Mouse (Mus musculus) bone marrow, adult 2 months (tissue): Measurements from ENCODE around the gene Ssx2ip. TPM values are rescaled to one million over a fixed set of nuclear protein-coding genes. Genes with fewer than 3 reads are reported as not detected.

Experiments used
- H3K27ac ChIP-seq: fragments of 200-500 bp; 2 replicates; pipeline ENCODE4 v1.5.1; 2012; ENCODE audit warnings: low read depth, mild to moderate bottlenecking, control low read depth, inconsistent platforms, low read length; ENCODE audit not compliant: control insufficient read depth, poor library complexity, insufficient read depth
- H3K4me1 ChIP-seq: fragments of 200-500 bp; 2 replicates; pipeline ENCODE4 v1.6.1; 2011; ENCODE audit warnings: low read length; ENCODE audit not compliant: control insufficient read depth, insufficient read depth
- H3K4me3 ChIP-seq: fragments of 200-500 bp; replicated peaks from 2 replicates; pipeline ENCODE3; 2011; ENCODE audit warnings: mild to moderate bottlenecking, low read depth, low read length, control low read depth; ENCODE audit not compliant: control insufficient read depth
- CTCF ChIP-seq: fragments of 200-500 bp; IDR thresholded peaks from 2 replicates; pipeline ENCODE4 v1.5.1; 2011; ENCODE audit warnings: low read length, control low read depth; ENCODE audit not compliant: control insufficient read depth, insufficient read depth
- POLR2A ChIP-seq: fragments of 200-500 bp; IDR thresholded peaks from 2 replicates; pipeline ENCODE4 v1.6.1; 2011; ENCODE audit warnings: low read depth, mild to moderate bottlenecking, control low read depth, low read length, borderline replicate concordance; ENCODE audit not compliant: control insufficient read depth
- WGBS: fragments of 180-500 bp; shearing (Covaris S2); methylation state at CpG from one replicate; pipeline ENCODE4 v1.1.7; 2018; 5-methylcytosine and 5-hydroxymethylcytosine counted together
- polyA plus RNA-seq: library from polyadenylated mRNA; stranded (reverse); fragments of >200 nt; gene quantifications from 2 replicates; pipeline ENCODE4 v1.2.4, GENCODE M21; 2011; ENCODE audit warnings: low replicate concordance; ENCODE audit not compliant: missing spikeins, insufficient read depth, insufficient read length

Gene Ssx2ip
- polyA plus RNA-seq, 1 experiment = 26.0 TPM

DNA sequence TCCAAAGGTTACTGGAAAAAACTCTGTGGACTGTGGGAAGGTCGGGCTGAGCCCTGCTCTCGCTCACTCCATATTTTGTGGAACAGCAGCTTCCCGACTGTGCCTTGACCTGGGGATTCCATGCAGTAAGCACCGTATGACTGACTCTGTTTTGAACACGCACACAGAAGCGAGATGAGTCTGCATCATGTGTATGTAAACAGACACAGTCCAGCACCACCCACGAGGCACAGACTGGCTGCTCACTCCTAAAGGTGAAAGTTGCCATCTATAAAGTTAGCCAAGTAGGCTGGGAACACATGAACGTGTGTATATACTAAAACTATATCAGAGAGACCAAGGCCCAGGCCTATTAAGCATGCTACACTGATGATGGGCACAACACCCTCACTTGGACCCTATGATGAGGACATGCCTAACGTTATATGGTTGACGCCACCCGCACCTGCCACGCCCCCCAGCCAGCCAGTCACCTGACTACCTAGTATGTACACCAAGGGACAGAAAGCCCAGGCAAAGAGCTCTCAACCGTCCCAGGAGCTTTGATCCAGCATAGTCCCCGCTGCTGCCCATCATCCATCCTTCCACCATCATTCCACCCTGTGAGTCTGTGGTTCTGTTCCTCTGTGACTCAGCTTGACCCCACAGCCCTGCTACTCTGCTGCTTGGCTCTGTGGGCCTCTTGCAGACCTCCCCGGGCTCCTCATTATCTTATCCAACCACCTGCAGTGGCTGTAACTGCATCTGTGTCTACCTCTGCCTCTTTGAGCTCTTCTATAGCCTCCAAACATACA, 27.9 kb upstream of the Ssx2ip start:
- H3K4me3 ChIP-seq = no peak overlapping the region
- no peaks in the 10 kb centered on the region for H3K4me1 ChIP-seq
- 84% methylated on average over 15 of the region's 15 CpGs for WGBS
- TF ChIP-seq CTCF (no peak), POLR2A (no peak)
- H3K27ac ChIP-seq = no peak overlapping the region

GRCm38 (mm10) chr3:146377216-146377615, 27.2 kb upstream of the Ssx2ip start:
- Histone ChIP-seq H3K4me3 (no peak overlapping the region), H3K27ac (no peak overlapping the region), H3K4me1 (no peaks in the 10 kb centered on the region)
- TF ChIP-seq POLR2A (no peak), CTCF (no peak)
- 81% methylated on average over 5 of the region's 5 CpGs for WGBS

DNA sequence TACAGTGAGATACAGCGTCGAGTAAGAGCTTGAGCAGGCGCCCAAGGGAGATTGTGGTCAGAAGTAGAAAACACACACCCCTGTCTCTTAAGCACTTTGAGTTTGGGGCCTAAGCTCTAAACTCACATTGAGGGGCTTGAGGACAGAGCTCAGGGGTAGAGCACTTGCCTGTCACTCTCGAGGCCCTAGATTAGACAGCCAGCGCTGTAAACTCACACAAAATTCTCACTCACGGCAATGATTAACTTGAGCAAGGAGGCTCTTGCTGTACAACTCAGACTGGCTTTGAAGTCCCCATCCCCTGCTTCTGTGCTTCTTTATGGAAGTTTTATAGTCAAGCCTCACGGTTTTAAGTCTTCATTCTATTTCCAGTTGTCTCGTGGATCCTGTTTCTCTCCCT, 25.7 kb upstream of the Ssx2ip start:
- TF ChIP-seq CTCF = no peak
- no peak for TF ChIP-seq POLR2A
- H3K4me3 ChIP-seq = no peak overlapping the region
- H3K4me1 ChIP-seq = no peaks in the 10 kb centered on the region
- H3K27ac ChIP-seq = no peak overlapping the region
- WGBS = 82% methylated on average over 8 of the region's 8 CpGs

DNA sequence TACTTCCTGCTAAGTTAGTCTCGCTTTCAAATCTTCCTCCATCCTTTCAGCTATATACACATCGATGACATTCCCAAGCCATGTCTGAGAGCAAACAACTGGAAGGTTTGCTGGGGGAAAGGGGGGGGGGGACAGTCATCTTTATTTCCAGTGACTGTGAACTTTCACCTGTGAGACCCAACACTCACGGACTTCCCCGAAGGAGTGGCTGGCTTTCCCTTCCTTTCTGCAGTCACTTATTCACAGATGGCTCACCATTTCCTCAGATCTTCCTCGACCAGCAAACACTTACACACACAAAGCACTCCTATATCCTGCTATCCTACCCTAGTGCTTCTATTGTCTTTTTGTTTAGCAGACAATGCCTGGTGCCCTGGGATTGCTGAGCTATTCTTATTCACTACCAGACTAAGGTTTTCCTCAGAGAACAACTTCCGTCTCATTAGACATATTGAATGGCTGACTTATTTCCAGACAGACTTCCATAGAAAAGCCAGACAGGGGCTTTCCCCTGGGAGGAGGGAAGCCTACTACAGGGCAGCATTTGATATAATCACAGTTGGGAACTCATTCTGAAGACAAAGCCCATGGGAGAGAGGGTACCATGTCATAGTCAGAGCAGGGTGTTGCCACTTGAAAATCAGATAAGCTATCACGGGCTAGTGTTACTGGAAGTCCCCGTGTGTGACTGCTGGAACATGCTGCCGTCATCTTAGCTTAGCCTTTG, 24.5 kb upstream of the Ssx2ip start:
- TF ChIP-seq CTCF = no peak
- no peak for TF ChIP-seq POLR2A
- Histone ChIP-seq H3K4me3 (no peak overlapping the region), H3K4me1 (no peaks in the 10 kb centered on the region), H3K27ac (no peak overlapping the region)
- 52% methylated on average over 9 of the region's 9 CpGs for WGBS

GRCm38 (mm10) chr3:146380874-146381273, 23.6 kb upstream of the Ssx2ip start:
- no peak overlapping the region for H3K27ac ChIP-seq
- WGBS = 87% methylated on average over 2 of the region's 2 CpGs
- no peaks in the 10 kb centered on the region for H3K4me1 ChIP-seq
- TF ChIP-seq POLR2A = no peak
- TF ChIP-seq CTCF = no peak
- no peak overlapping the region for H3K4me3 ChIP-seq

DNA sequence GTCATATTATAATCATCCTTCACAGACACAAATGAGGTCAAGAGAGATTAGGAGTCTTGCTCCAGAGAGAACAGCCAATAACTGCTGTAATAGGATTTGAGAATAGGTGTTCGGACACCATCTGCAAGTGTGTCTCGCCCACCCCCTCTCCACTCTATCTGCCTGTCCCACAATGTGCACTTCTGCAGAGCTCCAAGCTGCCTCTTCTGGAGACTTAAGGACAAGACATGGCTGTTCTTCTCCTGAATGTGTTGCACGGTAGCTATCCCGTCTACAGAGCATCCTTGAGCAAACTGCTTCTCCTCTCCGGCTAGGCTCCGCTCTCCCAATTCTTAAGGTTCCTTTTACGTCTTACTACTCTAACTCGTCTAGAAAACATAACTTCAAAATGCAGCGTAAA, 23.0 kb upstream of the Ssx2ip start:
- no peaks in the 10 kb centered on the region for H3K4me1 ChIP-seq
- H3K27ac ChIP-seq = no peak overlapping the region
- H3K4me3 ChIP-seq = no peak overlapping the region
- WGBS = 86% methylated on average over 9 of the region's 9 CpGs
- TF ChIP-seq POLR2A = no peak
- no peak for TF ChIP-seq CTCF

DNA sequence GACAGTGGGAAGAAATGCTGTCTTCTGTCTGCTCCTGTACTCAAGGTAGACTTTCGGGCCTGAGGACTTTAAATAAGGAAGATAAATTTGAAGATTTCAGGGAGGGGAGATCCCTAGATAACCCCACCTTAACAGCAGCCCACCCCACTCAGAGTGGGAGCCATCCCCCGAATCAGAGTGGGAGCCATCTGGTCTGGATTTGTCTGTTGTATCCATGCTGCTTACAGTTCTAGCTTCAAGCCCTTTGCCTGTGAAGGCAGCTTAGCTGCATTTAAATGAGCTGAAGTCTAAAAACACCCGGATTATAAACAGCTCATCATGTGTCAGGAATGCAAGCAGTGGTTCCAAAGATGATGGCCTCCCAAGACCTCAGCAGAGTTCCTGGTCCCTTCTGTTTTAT, 17.6 kb upstream of the Ssx2ip start:
- Histone ChIP-seq H3K27ac (no peak overlapping the region), H3K4me1 (no peaks in the 10 kb centered on the region), H3K4me3 (no peak overlapping the region)
- TF ChIP-seq POLR2A = no peak
- TF ChIP-seq CTCF = no peak
- WGBS = 73% methylated on average over 3 of the region's 3 CpGs

DNA sequence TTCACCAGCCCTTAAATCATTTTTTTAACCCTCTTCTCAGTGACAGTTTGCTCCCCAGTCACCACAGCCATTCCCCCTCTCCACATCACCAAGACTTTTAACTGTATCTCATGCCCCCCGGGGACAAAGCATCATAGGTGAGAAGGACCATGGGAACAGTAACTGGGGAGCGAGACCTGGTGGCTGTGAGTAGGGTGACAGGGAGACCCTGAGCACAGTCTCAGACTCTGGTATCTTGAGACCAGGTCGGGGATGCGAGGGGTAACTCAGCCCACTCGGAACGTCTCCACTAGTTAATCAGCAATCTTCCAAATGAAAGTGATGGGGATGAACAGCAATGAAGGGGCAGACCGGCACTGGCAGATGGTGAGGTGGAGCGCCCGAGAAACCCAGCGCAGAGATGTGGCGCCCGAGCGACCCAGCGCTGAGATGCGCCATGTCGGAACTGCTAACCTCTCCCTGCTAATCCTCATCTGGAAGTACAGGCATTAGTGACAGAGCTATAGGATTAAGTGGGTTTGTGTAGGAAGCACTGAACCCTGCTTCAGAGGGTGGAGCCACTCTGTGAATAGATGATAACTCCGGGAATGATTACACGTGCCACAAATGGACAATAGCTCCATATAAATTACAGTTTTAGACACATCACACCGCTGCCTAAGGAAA, 11.7 kb upstream of the Ssx2ip start:
- Histone ChIP-seq H3K27ac (no peak overlapping the region), H3K4me1 (no peaks in the 10 kb centered on the region), H3K4me3 (no peak overlapping the region)
- WGBS = 79% methylated on average over 19 of the region's 19 CpGs
- TF ChIP-seq CTCF = no peak
- TF ChIP-seq POLR2A = no peak
